Mouse (Mus musculus): ENCODE results near the gene Tenm2. TPM values are rescaled to one million over a fixed set of nuclear protein-coding genes. Genes with fewer than 3 reads are reported as not detected.

Tenm2 gene
- polyA plus RNA-seq, 1 experiment from 2014 or later = 1.9 TPM

- Histone ChIP-seq H3K9me3 (replicated peaks; ENCODE audit: control insufficient read depth, low read length) (no peaks in the 10 kb centered on the region), H3K27me3 (ENCODE audit: control insufficient read depth, insufficient read depth, low read length) (no peaks in the 10 kb centered on the region), H3K4me2 (ENCODE audit: low read depth, low read length) (no peak overlapping the region), H3K4me3 (replicated peaks; ENCODE audit: low read length) (no peak overlapping the region), H3K36me3 (ENCODE audit: control insufficient read depth, insufficient read depth, low read length) (no peaks in the 10 kb centered on the region), H3K9ac (ENCODE audit: low read length) (no peak overlapping the region), H3K4me1 (ENCODE audit: control insufficient read depth, insufficient read depth, low read length) (no peaks in the 10 kb centered on the region), H3K27ac (ENCODE audit: low read length) (0 out of 2 replicates have a peak overlapping the region, but pooled peaks have one; percentile 4)
- 71% methylated on average over 5 of the region's 5 CpGs for WGBS
- no peak for ATAC-seq (ENCODE audit: insufficient read depth, low FRiP score)
Observed at GRCm38 (mm10) chr11:36257187-36257586, 978.6 kb downstream of the Tenm2 start.

- Histone ChIP-seq H3K27ac (ENCODE audit: low read length) (0 out of 2 replicates have a peak overlapping the region, but pooled peaks have one; percentile 4), H3K9me3 (replicated peaks; ENCODE audit: control insufficient read depth, low read length) (no peaks in the 10 kb centered on the region), H3K27me3 (ENCODE audit: control insufficient read depth, insufficient read depth, low read length) (no peaks in the 10 kb centered on the region), H3K36me3 (ENCODE audit: control insufficient read depth, insufficient read depth, low read length) (no peaks in the 10 kb centered on the region), H3K4me1 (ENCODE audit: control insufficient read depth, insufficient read depth, low read length) (no peaks in the 10 kb centered on the region), H3K4me2 (ENCODE audit: low read depth, low read length) (no peak overlapping the region), H3K4me3 (replicated peaks; ENCODE audit: low read length) (no peak overlapping the region), H3K9ac (ENCODE audit: low read length) (no peak overlapping the region)
- ATAC-seq (ENCODE audit: insufficient read depth, low FRiP score) = no peak
- 64% methylated on average over 5 of the region's 5 CpGs for WGBS
Observed at GRCm38 (mm10) chr11:36256747-36257146, 979.0 kb downstream of the Tenm2 start.

- Histone ChIP-seq H3K4me2 (ENCODE audit: low read depth, low read length) (no peak overlapping the region), H3K9me3 (replicated peaks; ENCODE audit: control insufficient read depth, low read length) (no peaks in the 10 kb centered on the region), H3K4me1 (ENCODE audit: control insufficient read depth, insufficient read depth, low read length) (no peaks in the 10 kb centered on the region), H3K27ac (ENCODE audit: low read length) (no peak overlapping the region), H3K9ac (ENCODE audit: low read length) (no peak overlapping the region), H3K4me3 (replicated peaks; ENCODE audit: low read length) (no peak overlapping the region), H3K36me3 (ENCODE audit: control insufficient read depth, insufficient read depth, low read length) (no peaks in the 10 kb centered on the region), H3K27me3 (ENCODE audit: control insufficient read depth, insufficient read depth, low read length) (no peaks in the 10 kb centered on the region)
- ATAC-seq (ENCODE audit: insufficient read depth, low FRiP score) = no peak
- WGBS = 84% methylated on average over 2 of the region's 2 CpGs
Observed at GRCm38 (mm10) chr11:36254019-36254418, 981.7 kb downstream of the Tenm2 start.

GRCm38 (mm10) chr11:36250111-36250510 lies 985.7 kb downstream of the Tenm2 start:
- Histone ChIP-seq H3K4me1 (ENCODE audit: control insufficient read depth, insufficient read depth, low read length) (no peaks in the 10 kb centered on the region), H3K27me3 (ENCODE audit: control insufficient read depth, insufficient read depth, low read length) (no peaks in the 10 kb centered on the region), H3K9ac (ENCODE audit: low read length) (no peak overlapping the region), H3K4me2 (ENCODE audit: low read depth, low read length) (no peak overlapping the region), H3K9me3 (replicated peaks; ENCODE audit: control insufficient read depth, low read length) (no peaks in the 10 kb centered on the region), H3K36me3 (ENCODE audit: control insufficient read depth, insufficient read depth, low read length) (no peaks in the 10 kb centered on the region), H3K4me3 (replicated peaks; ENCODE audit: low read length) (no peak overlapping the region), H3K27ac (ENCODE audit: low read length) (no peak overlapping the region)
- WGBS = 52% methylated on average over 7 of the region's 7 CpGs
- no peak for ATAC-seq (ENCODE audit: insufficient read depth, low FRiP score)

GRCm38 (mm10) chr11:36246152-36246551 lies 989.6 kb downstream of the Tenm2 start:
- H3K27me3 ChIP-seq (ENCODE audit: control insufficient read depth, insufficient read depth, low read length) = no peaks in the 10 kb centered on the region
- no peak for ATAC-seq (ENCODE audit: insufficient read depth, low FRiP score)
- no peaks in the 10 kb centered on the region for H3K9me3 ChIP-seq (replicated peaks; ENCODE audit: control insufficient read depth, low read length)
- 78% methylated on average over 3 of the region's 3 CpGs for WGBS
- no peak overlapping the region for H3K9ac ChIP-seq (ENCODE audit: low read length)
- H3K4me3 ChIP-seq (replicated peaks; ENCODE audit: low read length) = no peak overlapping the region
- H3K4me1 ChIP-seq (ENCODE audit: control insufficient read depth, insufficient read depth, low read length) = no peaks in the 10 kb centered on the region
- no peak overlapping the region for H3K27ac ChIP-seq (ENCODE audit: low read length)
- H3K4me2 ChIP-seq (ENCODE audit: low read depth, low read length) = no peak overlapping the region
- no peaks in the 10 kb centered on the region for H3K36me3 ChIP-seq (ENCODE audit: control insufficient read depth, insufficient read depth, low read length)

- ATAC-seq (ENCODE audit: insufficient read depth, low FRiP score) = no peak
- H3K4me1 ChIP-seq (ENCODE audit: control insufficient read depth, insufficient read depth, low read length) = no peaks in the 10 kb centered on the region
- H3K9ac ChIP-seq (ENCODE audit: low read length) = no peak overlapping the region
- no peaks in the 10 kb centered on the region for H3K9me3 ChIP-seq (replicated peaks; ENCODE audit: control insufficient read depth, low read length)
- 84% methylated on average over 11 of the region's 11 CpGs for WGBS
- H3K4me2 ChIP-seq (ENCODE audit: low read depth, low read length) = no peak overlapping the region
- H3K36me3 ChIP-seq (ENCODE audit: control insufficient read depth, insufficient read depth, low read length) = no peaks in the 10 kb centered on the region
- H3K27ac ChIP-seq (ENCODE audit: low read length) = no peak overlapping the region
- H3K4me3 ChIP-seq (replicated peaks; ENCODE audit: low read length) = no peak overlapping the region
- H3K27me3 ChIP-seq (ENCODE audit: control insufficient read depth, insufficient read depth, low read length) = no peaks in the 10 kb centered on the region
Observed at GRCm38 (mm10) chr11:36244491-36244882, 991.3 kb downstream of the Tenm2 start.

GRCm38 (mm10) chr11:36243747-36244490 lies 991.8 kb downstream of the Tenm2 start:
- H3K27me3 ChIP-seq (ENCODE audit: control insufficient read depth, insufficient read depth, low read length) = no peaks in the 10 kb centered on the region
- H3K4me3 ChIP-seq (replicated peaks; ENCODE audit: low read length) = no peak overlapping the region
- H3K36me3 ChIP-seq (ENCODE audit: control insufficient read depth, insufficient read depth, low read length) = no peaks in the 10 kb centered on the region
- H3K9ac ChIP-seq (ENCODE audit: low read length) = no peak overlapping the region
- no peaks in the 10 kb centered on the region for H3K9me3 ChIP-seq (replicated peaks; ENCODE audit: control insufficient read depth, low read length)
- H3K27ac ChIP-seq (ENCODE audit: low read length) = no peak overlapping the region
- WGBS = 56% methylated on average over 18 of the region's 18 CpGs
- H3K4me1 ChIP-seq (ENCODE audit: control insufficient read depth, insufficient read depth, low read length) = no peaks in the 10 kb centered on the region
- no peak overlapping the region for H3K4me2 ChIP-seq (ENCODE audit: low read depth, low read length)
- 0 out of 2 replicates have a peak, but pooled peaks have one; percentile 29 for ATAC-seq (ENCODE audit: insufficient read depth, low FRiP score)

- H3K27ac ChIP-seq (ENCODE audit: low read length) = no peak overlapping the region
- H3K4me3 ChIP-seq (replicated peaks; ENCODE audit: low read length) = no peak overlapping the region
- ATAC-seq (ENCODE audit: insufficient read depth, low FRiP score) = no peak
- 77% methylated on average over 9 of the region's 9 CpGs for WGBS
- no peak overlapping the region for H3K4me2 ChIP-seq (ENCODE audit: low read depth, low read length)
- H3K4me1 ChIP-seq (ENCODE audit: control insufficient read depth, insufficient read depth, low read length) = no peaks in the 10 kb centered on the region
- no peak overlapping the region for H3K9ac ChIP-seq (ENCODE audit: low read length)
- H3K27me3 ChIP-seq (ENCODE audit: control insufficient read depth, insufficient read depth, low read length) = no peaks in the 10 kb centered on the region
- H3K36me3 ChIP-seq (ENCODE audit: control insufficient read depth, insufficient read depth, low read length) = no peaks in the 10 kb centered on the region
- no peaks in the 10 kb centered on the region for H3K9me3 ChIP-seq (replicated peaks; ENCODE audit: control insufficient read depth, low read length)
Observed at GRCm38 (mm10) chr11:36238890-36239289, 996.9 kb downstream of the Tenm2 start.

GRCm38 (mm10) chr11:36228654-36229053 lies 1007.1 kb downstream of the Tenm2 start:
- WGBS = 71% methylated on average over 11 of the region's 11 CpGs
- H3K4me2 ChIP-seq (ENCODE audit: low read depth, low read length) = no peak overlapping the region
- H3K4me3 ChIP-seq (replicated peaks; ENCODE audit: low read length) = no peak overlapping the region
- no peak overlapping the region for H3K27ac ChIP-seq (ENCODE audit: low read length)
- no peak for ATAC-seq (ENCODE audit: insufficient read depth, low FRiP score)
- no peaks in the 10 kb centered on the region for H3K4me1 ChIP-seq (ENCODE audit: control insufficient read depth, insufficient read depth, low read length)
- no peaks in the 10 kb centered on the region for H3K27me3 ChIP-seq (ENCODE audit: control insufficient read depth, insufficient read depth, low read length)
- no peaks in the 10 kb centered on the region for H3K9me3 ChIP-seq (replicated peaks; ENCODE audit: control insufficient read depth, low read length)
- no peak overlapping the region for H3K9ac ChIP-seq (ENCODE audit: low read length)
- H3K36me3 ChIP-seq (ENCODE audit: control insufficient read depth, insufficient read depth, low read length) = no peaks in the 10 kb centered on the region
